Mouse (Mus musculus) G1E (cell line): ENCODE data around the gene Rpp30. TPM values are rescaled to one million over a fixed set of nuclear protein-coding genes. Genes with fewer than 3 reads are reported as not detected.

Experiments
- ATAC-seq: 2 replicates; pipeline ENCODE4 v1.8.0; 2016; ENCODE audit warnings: mild to moderate bottlenecking; ENCODE audit not compliant: insufficient number of reproducible peaks, poor library complexity, low FRiP score, severe bottlenecking; ENCODE audit errors: extremely low read depth
- DNase-seq: peaks from one replicate; pipeline ENCODE4 v3.0.0; 2012; ENCODE audit warnings: low spot score
- H3K27me3 ChIP-seq: 2 replicates; pipeline ENCODE4 v1.6.1; 2012; ENCODE audit warnings: mild to moderate bottlenecking, low read length, inconsistent platforms; ENCODE audit not compliant: insufficient read depth
- H3K36me3 ChIP-seq: replicated peaks from 2 replicates; pipeline ENCODE3; 2012; ENCODE audit warnings: mild to moderate bottlenecking, inconsistent platforms
- H3K4me1 ChIP-seq: 2 replicates; pipeline ENCODE4 v1.6.1; 2012; ENCODE audit warnings: low read depth, low read length, inconsistent platforms, mixed read lengths; ENCODE audit not compliant: insufficient read depth
- H3K4me3 ChIP-seq: 2 replicates; pipeline ENCODE4 v1.5.1; 2012; ENCODE audit warnings: low read depth, mild to moderate bottlenecking, inconsistent platforms, low read length, moderate library complexity, mixed read lengths
- H3K9me3 ChIP-seq: replicated peaks from 2 replicates; pipeline ENCODE4 v1.6.1; 2012; ENCODE audit warnings: inconsistent platforms
- CTCF ChIP-seq: IDR thresholded peaks from 2 replicates; pipeline ENCODE4 v1.5.1; 2012; ENCODE audit warnings: low read depth, low read length, inconsistent platforms, mixed read lengths
- GATA1 ChIP-seq: IDR thresholded peaks from 2 replicates; pipeline ENCODE4 v1.6.1; 2012; ENCODE audit warnings: borderline replicate concordance, low read length, inconsistent platforms, mixed read lengths
- GATA2 ChIP-seq: IDR thresholded peaks from 2 replicates; pipeline ENCODE4 v1.6.1; 2012; ENCODE audit warnings: low read depth, low read length, inconsistent platforms, borderline replicate concordance
- POLR2AphosphoS5 ChIP-seq: IDR thresholded peaks from 2 replicates; pipeline ENCODE4 v1.6.1; 2012; ENCODE audit warnings: low read depth, low read length, inconsistent platforms; ENCODE audit not compliant: insufficient replicate concordance
- TAL1 ChIP-seq: conservative IDR thresholded peaks from 2 replicates; pipeline ENCODE4 v1.6.1; 2012; ENCODE audit warnings: low read depth, low read length, inconsistent platforms, mixed read lengths
- polyA plus RNA-seq: library from polyadenylated mRNA; stranded (reverse); fragments of >175 nt; gene quantifications from 2 replicates; pipeline ENCODE4 v1.2.3, GENCODE M21; 2012
- total RNA-seq, 2 experiments: library from RNA; stranded (forward) in 1 of 2; stranded (reverse) in 1 of 2; fragments of 200-1000 nt in 1 of 2; fragments of >200 nt in 1 of 2; fragmentation: Nextera tagmentation in 1 of 2; gene quantifications; 2 replicates each; pipeline ENCODE4 v1.2.3; 2014 to 2017

Gene Rpp30
- total and polyA plus RNA-seq, 3 experiments: 4.2 to 87.4 (median 53.9) TPM

DNA sequence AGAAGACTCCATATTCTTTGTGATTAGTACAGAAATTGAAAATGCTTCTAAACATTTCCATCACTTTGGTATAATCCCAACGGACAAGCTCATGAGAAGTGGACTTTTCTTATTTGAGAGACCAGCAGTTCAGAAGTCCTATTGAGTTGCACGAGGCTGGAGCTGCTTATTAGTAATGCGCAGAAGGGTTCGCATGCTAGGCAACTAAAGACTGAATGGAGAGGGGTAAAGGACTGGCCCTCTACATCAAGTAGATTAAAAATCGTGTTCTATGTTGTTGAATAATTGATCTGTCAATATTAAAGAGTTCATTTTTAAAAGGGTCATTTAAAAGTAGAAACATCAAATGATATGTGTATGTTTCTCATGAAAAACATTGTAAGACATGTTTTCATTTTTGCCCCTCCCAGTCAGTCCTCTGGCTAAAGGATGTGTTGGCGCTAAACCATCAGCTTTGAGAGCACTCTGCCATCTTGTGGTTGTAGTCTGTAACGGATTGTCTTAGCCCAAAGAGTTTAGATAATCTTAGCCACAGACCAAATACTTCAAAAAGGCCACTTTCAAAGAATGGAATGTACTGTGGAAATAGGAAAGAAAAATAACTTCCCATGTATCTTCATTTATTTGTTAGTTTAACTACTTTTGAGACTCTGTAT lies 782 bp upstream of the Rpp30 start:
- ATAC-seq (peak; percentile 36; the same call in 1 of the 2 replicates), DNase-seq (peak; percentile 12)
- peaks cover 17% of the 10 kb centered on the region for H3K36me3 ChIP-seq
- peaks cover 21% of the 10 kb centered on the region for H3K4me1 ChIP-seq
- no peak overlapping the region; the same call in 1 of the 2 replicates for H3K4me3 ChIP-seq
- peaks cover 3% of the 10 kb centered on the region; the same call in 1 of the 2 replicates for H3K27me3 ChIP-seq
- no peaks in the 10 kb centered on the region for H3K9me3 ChIP-seq
- TF ChIP-seq CTCF (0 out of 2 replicates have a peak, but pooled peaks have one; percentile 26), TAL1 (no peak)

GRCm38 (mm10) chr19:36090781-36091180 lies 7.3 kb downstream of the Rpp30 start:
- Histone ChIP-seq H3K9me3 (no peaks in the 10 kb centered on the region), H3K4me1 (no peaks in the 10 kb centered on the region), H3K27me3 (no peaks in the 10 kb centered on the region), H3K36me3 (peaks cover 86% of the 10 kb centered on the region), H3K4me3 (no peak overlapping the region)
- DNase-seq (no peak), ATAC-seq (no peak)
- TF ChIP-seq CTCF: peak; percentile 22; the same call in 1 of the 2 replicates
- no peak for TF ChIP-seq GATA1
- TF ChIP-seq TAL1: no peak

- Histone ChIP-seq H3K4me1 (no peaks in the 10 kb centered on the region), H3K36me3 (peaks cover 89% of the 10 kb centered on the region), H3K9me3 (no peaks in the 10 kb centered on the region), H3K4me3 (no peak overlapping the region), H3K27me3 (no peaks in the 10 kb centered on the region)
- no peak for ATAC-seq
- no peak for TF ChIP-seq GATA2
- TF ChIP-seq TAL1: no peak
- DNase-seq: no peak
Observed at GRCm38 (mm10) chr19:36097194-36097593, 13.7 kb downstream of the Rpp30 start.

DNA sequence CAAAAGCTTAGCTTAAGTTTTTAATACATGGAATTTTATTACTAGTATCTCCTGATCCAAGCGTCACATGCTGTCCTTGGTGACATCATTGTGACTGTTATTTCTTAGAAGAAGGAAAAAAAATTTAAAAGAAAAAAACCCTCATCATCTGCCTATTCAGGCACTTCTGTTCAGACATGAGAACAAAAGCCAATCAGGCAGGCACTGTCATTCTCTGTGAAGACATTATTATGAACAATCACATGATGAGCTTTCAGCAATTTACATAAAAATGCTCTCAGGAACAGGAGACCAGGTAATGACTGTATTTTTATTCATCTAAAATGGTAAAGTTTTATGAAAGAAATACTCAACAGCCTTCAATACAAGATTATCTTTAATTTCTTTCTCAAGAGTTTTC lies 14.7 kb downstream of the Rpp30 start:
- H3K4me1 ChIP-seq: no peaks in the 10 kb centered on the region
- no peak for ATAC-seq
- no peak for DNase-seq
- H3K4me3 ChIP-seq: no peak overlapping the region
- TF ChIP-seq GATA2 (no peak), TAL1 (no peak), CTCF (no peak), POLR2AphosphoS5 (no peak), GATA1 (no peak)
- peaks cover 89% of the 10 kb centered on the region for H3K36me3 ChIP-seq
- no peaks in the 10 kb centered on the region for H3K27me3 ChIP-seq
- no peaks in the 10 kb centered on the region for H3K9me3 ChIP-seq

DNA sequence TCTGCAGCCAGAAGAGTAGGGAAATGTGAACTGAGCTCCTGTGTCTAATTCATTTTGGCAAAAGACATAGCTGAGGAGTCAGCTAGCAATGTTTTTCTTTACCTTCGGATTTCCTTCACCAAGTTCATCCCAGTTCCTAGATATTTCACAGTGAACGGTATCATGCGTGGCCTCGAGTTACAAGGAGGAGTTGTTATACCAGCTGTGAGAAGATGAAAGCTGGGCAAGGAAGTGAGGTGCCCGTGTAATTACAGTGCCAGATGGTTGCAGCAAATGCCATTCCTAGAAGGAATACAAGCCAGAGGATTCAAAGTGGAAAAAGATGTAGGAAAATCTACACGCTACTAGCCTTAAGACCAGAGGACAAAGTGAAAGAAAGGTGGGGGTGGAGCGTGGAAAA lies 15.4 kb downstream of the Rpp30 start:
- no peaks in the 10 kb centered on the region for H3K4me1 ChIP-seq
- H3K4me3 ChIP-seq: no peak overlapping the region
- H3K9me3 ChIP-seq: no peaks in the 10 kb centered on the region
- TF ChIP-seq GATA2 (no peak), GATA1 (no peak), CTCF (no peak), TAL1 (no peak), POLR2AphosphoS5 (no peak)
- no peaks in the 10 kb centered on the region for H3K27me3 ChIP-seq
- peaks cover 89% of the 10 kb centered on the region for H3K36me3 ChIP-seq
- no peak for DNase-seq
- ATAC-seq: no peak

DNA sequence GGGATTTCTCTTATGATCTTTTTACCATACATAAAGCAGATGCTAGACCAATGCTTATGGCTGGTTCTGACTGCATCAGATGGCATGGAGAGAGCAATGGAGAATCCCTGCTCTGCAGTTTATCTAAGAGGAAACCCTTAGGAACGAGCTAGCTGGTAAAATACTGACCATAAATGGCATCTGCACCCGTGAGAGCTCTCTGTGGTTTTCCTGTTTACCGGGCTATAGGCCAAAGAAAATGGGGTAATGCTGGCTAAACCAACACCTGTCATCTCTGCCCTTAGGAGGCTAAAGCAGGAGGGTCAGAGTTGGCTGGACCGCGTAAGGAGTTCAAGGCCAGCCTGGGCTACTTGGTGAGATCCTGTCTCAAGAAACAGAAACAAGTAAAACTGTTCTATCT lies 20.4 kb downstream of the Rpp30 start:
- no peak for TF ChIP-seq GATA2
- no peak for TF ChIP-seq POLR2AphosphoS5
- peaks cover 62% of the 10 kb centered on the region for H3K36me3 ChIP-seq
- no peaks in the 10 kb centered on the region for H3K27me3 ChIP-seq
- DNase-seq: no peak
- no peak overlapping the region for H3K4me3 ChIP-seq
- no peak for ATAC-seq
- no peaks in the 10 kb centered on the region for H3K9me3 ChIP-seq
- no peaks in the 10 kb centered on the region for H3K4me1 ChIP-seq
